ENCODE assay signal across 29 mouse cellular contexts in genomic region chr17:83159634-83160033, GRCm38 (mm10).
"Had no signal": no experiment of that assay in that cellular context is flagged by ENCODE, and none has a peak within 500 bp of the region (broad histone marks: within the 10 kb centered on the region; RNA-seq: fewer than 3 reads in every experiment).

No protein-coding gene starts in this region.

- H3K9me3 ChIP-seq: heart, embryonic 13.5 days; heart, embryonic 15.5 days; hindbrain, embryonic 13.5 days; hindbrain, embryonic 15.5 days; intestine, embryonic 15.5 days; limb, embryonic 10.5 days; limb, embryonic 12.5 days; liver, embryonic 13.5 days; liver, embryonic 15.5 days had no signal

- H3K9ac ChIP-seq: heart, embryonic 13.5 days; heart, embryonic 15.5 days; hindbrain, embryonic 13.5 days; hindbrain, embryonic 15.5 days; intestine, embryonic 15.5 days; limb, embryonic 12.5 days; liver, embryonic 13.5 days; liver, embryonic 15.5 days; liver, postnatal 0 days had no signal

- H3K4me2 ChIP-seq: heart, embryonic 11.5 days; heart, embryonic 13.5 days; heart, embryonic 15.5 days; hindbrain, embryonic 13.5 days; hindbrain, embryonic 15.5 days; intestine, embryonic 15.5 days; limb, embryonic 12.5 days; liver, embryonic 11.5 days; liver, embryonic 13.5 days; liver, embryonic 15.5 days had no signal

- H3K27me3 ChIP-seq: heart, embryonic 13.5 days; heart, embryonic 15.5 days; hindbrain, embryonic 15.5 days; intestine, embryonic 15.5 days; liver, embryonic 13.5 days; liver, embryonic 15.5 days had no signal

- H3K27ac ChIP-seq: gastrocnemius, adult 2 months; heart, embryonic 13.5 days; heart, embryonic 15.5 days; hindbrain, embryonic 13.5 days; hindbrain, embryonic 15.5 days; hindbrain, postnatal 0 days; intestine, embryonic 15.5 days; left cerebral cortex, adult 2 months; limb, embryonic 10.5 days; limb, embryonic 12.5 days; liver, embryonic 13.5 days; liver, embryonic 15.5 days had no signal

- H3K4me1 ChIP-seq: hindbrain, embryonic 15.5 days; liver, embryonic 15.5 days had no signal

- H3K4me3 ChIP-seq: gastrocnemius, adult 2 months; heart, embryonic 13.5 days; heart, embryonic 15.5 days; hindbrain, embryonic 13.5 days; hindbrain, embryonic 15.5 days; intestine, embryonic 15.5 days; left cerebral cortex, adult 2 months; limb, embryonic 10.5 days; limb, embryonic 12.5 days; liver, embryonic 13.5 days; liver, embryonic 15.5 days had no signal

- H3K36me3 ChIP-seq: heart, embryonic 13.5 days; heart, embryonic 15.5 days; hindbrain, embryonic 13.5 days; hindbrain, embryonic 15.5 days; intestine, embryonic 15.5 days; limb, embryonic 10.5 days; limb, embryonic 12.5 days; liver, embryonic 13.5 days; liver, embryonic 15.5 days had no signal

- DNase-seq: gastrocnemius, adult 2 months; gastrocnemius, postnatal 10 days; gastrocnemius, postnatal 25 days; heart, adult 18-20 months; heart, postnatal 14 days; heart, postnatal 36 days; kidney, adult 18-20 months; kidney, adult 8-10 months; kidney, postnatal 10 days; kidney, postnatal 36 days; layer of hippocampus, adult 9-11 months; layer of hippocampus, postnatal 36 days; liver; liver, embryonic 13.5 days; liver, postnatal 0 days had no signal

- ATAC-seq: hindbrain, postnatal 0 days; inflammation-experienced regulatory T-cells, adult 6 months; intestine, embryonic 15.5 days; intestine, postnatal 0 days; liver, postnatal 0 days had no signal
